Mouse (Mus musculus) C2C12 (cell line): ENCODE results near the gene Lrrc8b. TPM values are rescaled to one million over a fixed set of nuclear protein-coding genes. Genes with fewer than 3 reads are reported as not detected.
A peak's percentile ranks its signal among the peaks of the same experiment; 100 is the strongest.

Experiments used
- H3K27me3 ChIP-seq: one replicate; pipeline ENCODE4 v1.6.1; 2011; ENCODE audit not compliant: control insufficient read depth, insufficient read depth, insufficient read length
- H3K36me3 ChIP-seq: one replicate; pipeline ENCODE4 v1.6.1; 2011; ENCODE audit not compliant: control insufficient read depth, insufficient read depth
- H3K4me3 ChIP-seq: one replicate; pipeline ENCODE4 v1.5.1; 2011; ENCODE audit warnings: mild to moderate bottlenecking, control low read depth; ENCODE audit not compliant: poor library complexity, insufficient read depth, severe bottlenecking
- H3K79me2 ChIP-seq: one replicate; pipeline ENCODE4 v1.6.1; 2011; ENCODE audit not compliant: control insufficient read depth, insufficient read depth
- H3K79me3 ChIP-seq: one replicate; pipeline ENCODE4 v1.6.1; 2011; ENCODE audit warnings: low read depth, control low read depth
- H3ac ChIP-seq: one replicate; pipeline ENCODE3; 2011; ENCODE audit warnings: low read depth; ENCODE audit not compliant: control insufficient read depth, insufficient read length
- CEBPB ChIP-seq: IDR thresholded peaks from one replicate; pipeline ENCODE4 v1.6.1; 2011; ENCODE audit warnings: low read depth, mild to moderate bottlenecking, control low read depth, moderate library complexity
- CTCF ChIP-seq: IDR thresholded peaks from one replicate; pipeline ENCODE4 v1.5.1; 2011; ENCODE audit not compliant: control insufficient read depth, insufficient read depth, insufficient read length
- FOSL1 ChIP-seq: IDR thresholded peaks from one replicate; pipeline ENCODE4 v1.8.0; 2011; ENCODE audit warnings: mild to moderate bottlenecking, low read length; ENCODE audit not compliant: poor library complexity, insufficient read depth, severe bottlenecking
- MAX ChIP-seq: IDR thresholded peaks from one replicate; pipeline ENCODE4 v1.6.1; 2011; ENCODE audit warnings: mild to moderate bottlenecking, control low read depth
- MYOD1 ChIP-seq: IDR thresholded peaks from one replicate; pipeline ENCODE4 v1.6.1; 2011; ENCODE audit warnings: low read depth; ENCODE audit not compliant: control insufficient read depth, insufficient read length
- MYOG ChIP-seq: IDR thresholded peaks from one replicate; pipeline ENCODE4 v1.6.1; 2011; ENCODE audit not compliant: control insufficient read depth, insufficient read length; ENCODE audit errors: extremely low read depth
- USF1 ChIP-seq: IDR thresholded peaks from one replicate; pipeline ENCODE4 v1.6.1; 2011; ENCODE audit warnings: low read depth, mild to moderate bottlenecking, control low read depth, moderate library complexity
- long read RNA-seq, 2 experiments: library from polyadenylated mRNA; unstranded; transcript quantifications; one replicate each; pipeline ENCODE4 v2.0.0; 2019 to 2020
- polyA plus RNA-seq: library from polyadenylated mRNA; unstranded; fragments of >200 nt; fragmentation: generic; extraction: Trizol; gene quantifications from one replicate; pipeline ENCODE4 v1.2.1, GENCODE M21; 2012; ENCODE audit warnings: missing spikeins

Gene Lrrc8b
- polyA plus RNA-seq, result 6.0 TPM
- long read RNA-seq, experiment 1, full-length matches to known transcripts, result 1 of 2 reads
- long read RNA-seq, experiment 1, partial matches to known transcripts, result 0 of 2 reads
- long read RNA-seq, experiment 1, other reads (novel, unspliced or antisense), result 1 of 2 reads
- long read RNA-seq, experiment 2, full-length matches to known transcripts, result 8 of 16 reads
- long read RNA-seq, experiment 2, partial matches to known transcripts, result 4 of 16 reads
- long read RNA-seq, experiment 2, other reads (novel, unspliced or antisense), result 4 of 16 reads

- TF ChIP-seq MAX (peak; percentile 93), CTCF (peak; percentile 23), USF1 (no peak), FOSL1 (no peak), CEBPB (no peak), MYOG (no peak), MYOD1 (peak; percentile 80)
- no peaks in the 10 kb centered on the region for H3K27me3 ChIP-seq
- peak within 1 kb of the TSS; percentile 66 for H3K4me3 ChIP-seq
- H3ac ChIP-seq, result peak within 1 kb of the TSS; percentile 80
- no peaks in the 10 kb centered on the region for H3K79me3 ChIP-seq
- no peaks in the 10 kb centered on the region for H3K79me2 ChIP-seq
- H3K36me3 ChIP-seq, result no peaks in the 10 kb centered on the region
Measured at GRCm38 (mm10) chr5:105415198-105415791, at the start of gene Lrrc8b. Gene Lrrc8b (plus strand): TSS chr5:105415775.

GRCm38 (mm10) chr5:105381482-105381881 is 34.1 kb upstream of the Lrrc8b start:
- no peak overlapping the region for H3K4me3 ChIP-seq
- H3ac ChIP-seq, result no peak overlapping the region
- no peaks in the 10 kb centered on the region for H3K79me2 ChIP-seq
- TF ChIP-seq MYOD1 (no peak), CEBPB (no peak), USF1 (no peak), FOSL1 (no peak), MYOG (no peak), MAX (no peak), CTCF (no peak)
- H3K79me3 ChIP-seq, result no peaks in the 10 kb centered on the region
- H3K27me3 ChIP-seq, result no peaks in the 10 kb centered on the region
- H3K36me3 ChIP-seq, result no peaks in the 10 kb centered on the region

- H3K79me2 ChIP-seq, result no peaks in the 10 kb centered on the region
- no peak for TF ChIP-seq CTCF
- no peak for TF ChIP-seq MYOG
- TF ChIP-seq FOSL1, result no peak
- TF ChIP-seq CEBPB, result no peak
- H3K36me3 ChIP-seq, result no peaks in the 10 kb centered on the region
- no peak overlapping the region for H3K4me3 ChIP-seq
- H3K79me3 ChIP-seq, result no peaks in the 10 kb centered on the region
- H3K27me3 ChIP-seq, result no peaks in the 10 kb centered on the region
- no peak overlapping the region for H3ac ChIP-seq
Measured at GRCm38 (mm10) chr5:105390346-105390745, 25.2 kb upstream of the Lrrc8b start.

- Histone ChIP-seq H3K79me3 (no peaks in the 10 kb centered on the region), H3K79me2 (no peaks in the 10 kb centered on the region), H3K36me3 (no peaks in the 10 kb centered on the region), H3K27me3 (no peaks in the 10 kb centered on the region), H3ac (no peak overlapping the region), H3K4me3 (no peak overlapping the region)
- TF ChIP-seq USF1 (no peak), CEBPB (no peak), MAX (no peak), MYOD1 (no peak), CTCF (no peak), MYOG (no peak), FOSL1 (no peak)
Measured at GRCm38 (mm10) chr5:105393731-105394130, 21.8 kb upstream of the Lrrc8b start.

GRCm38 (mm10) chr5:105395188-105395587 is 20.4 kb upstream of the Lrrc8b start:
- H3K27me3 ChIP-seq, result no peaks in the 10 kb centered on the region
- H3K79me3 ChIP-seq, result no peaks in the 10 kb centered on the region
- no peaks in the 10 kb centered on the region for H3K36me3 ChIP-seq
- H3K4me3 ChIP-seq, result no peak overlapping the region
- H3ac ChIP-seq, result no peak overlapping the region
- no peaks in the 10 kb centered on the region for H3K79me2 ChIP-seq
- TF ChIP-seq MAX, result no peak
- no peak for TF ChIP-seq FOSL1
- no peak for TF ChIP-seq USF1
- TF ChIP-seq MYOG, result no peak
- no peak for TF ChIP-seq MYOD1
- TF ChIP-seq CEBPB, result no peak
- no peak for TF ChIP-seq CTCF
